Mouse (Mus musculus): ENCODE measurements at regions not wholly inside any gene's neighbourhood (a gene's known extent, or its start where the extent isn't known, plus 50 kb on each side); places are given as distances from the start of the nearest gene placed in this dataset.

- TF ChIP-seq CTCF (IDR thresholded peaks at IDR 0.05 in 2 of 3, conservative IDR thresholded peaks at IDR 0.05 in 1 of 3; ENCODE audit: control insufficient read depth in 1 of 3, insufficient read depth in 1 of 3, low read depth in 2 of 3, low read length in 3 of 3, poor library complexity in 1 of 3, severe bottlenecking in 1 of 3) (no peak), POLR2A (IDR thresholded peaks at IDR 0.05; ENCODE audit: control insufficient read depth in 1 of 2, insufficient read depth in 1 of 2, low read depth in 1 of 2, low read length in 2 of 2, poor library complexity in 1 of 2) (no peak), NELFE (IDR thresholded peaks at IDR 0.05; ENCODE audit: low read depth, low read length) (no peak), USF2 (IDR thresholded peaks at IDR 0.05; ENCODE audit: borderline replicate concordance in 1 of 2, insufficient read depth in 1 of 2, low read depth in 1 of 2, low read length in 2 of 2) (no peak), BHLHE40 (IDR thresholded peaks at IDR 0.05; ENCODE audit: borderline replicate concordance, low read depth, low read length) (no peak)
These were observed 116.5 kb upstream of the Alkal2 start for GRCm38 (mm10) chr12:30767621-30768020.

Data from MEL (cell line).